Mouse (Mus musculus): ENCODE results near the gene Gm9837.

Gm9837 gene

GRCm38 (mm10) chr11:53425711-53426255 lies 44.5 kb downstream of the Gm9837 start:
- DNase-seq (ENCODE audit: low spot score in 2 of 2): no peak

- no peak for DNase-seq (ENCODE audit: low spot score in 2 of 2)
Measured at GRCm38 (mm10) chr11:53425251-53425650, 45.0 kb downstream of the Gm9837 start.

- DNase-seq (ENCODE audit: low spot score in 2 of 2): no peak
Measured at GRCm38 (mm10) chr11:53424826-53425225, 45.5 kb downstream of the Gm9837 start.

GRCm38 (mm10) chr11:53423036-53423435 lies 47.2 kb downstream of the Gm9837 start, which contains the start of gene Leap2:
Gene Leap2, minus strand, starts transcription at chr11:53423170.
- DNase-seq (ENCODE audit: low spot score in 2 of 2): no peak

Data from urinary bladder, adult 18-20 months (tissue).